Mouse (Mus musculus) adrenal gland, adult 2 months (tissue): ENCODE measurements around the gene Sppl2c. TPM values are rescaled to one million over a fixed set of nuclear protein-coding genes. Genes with fewer than 3 reads are reported as not detected.

ENCODE experiments used
- DNase-seq: peaks from one replicate; pipeline ENCODE4 v3.0.0; 2021
- long read RNA-seq: library from polyadenylated mRNA; stranded (forward); transcript quantifications from one replicate; pipeline ENCODE4 v2.0.0, GENCODE M21; 2021
- polyA plus RNA-seq: library from polyadenylated mRNA; depleted of rRNA; stranded (reverse); fragments of >200 nt; gene quantifications from 2 replicates; pipeline ENCODE4 v1.2.3, GENCODE M21; 2012; rRNA removed
- total RNA-seq, 2 experiments: library from RNA; stranded (reverse); gene quantifications; 2 replicates each; pipeline ENCODE4 v1.2.3; 2021

The Sppl2c gene
- total RNA-seq (not detected), polyA plus RNA-seq (not detected in 2 replicates)
- long read RNA-seq = 0 reads

DNA sequence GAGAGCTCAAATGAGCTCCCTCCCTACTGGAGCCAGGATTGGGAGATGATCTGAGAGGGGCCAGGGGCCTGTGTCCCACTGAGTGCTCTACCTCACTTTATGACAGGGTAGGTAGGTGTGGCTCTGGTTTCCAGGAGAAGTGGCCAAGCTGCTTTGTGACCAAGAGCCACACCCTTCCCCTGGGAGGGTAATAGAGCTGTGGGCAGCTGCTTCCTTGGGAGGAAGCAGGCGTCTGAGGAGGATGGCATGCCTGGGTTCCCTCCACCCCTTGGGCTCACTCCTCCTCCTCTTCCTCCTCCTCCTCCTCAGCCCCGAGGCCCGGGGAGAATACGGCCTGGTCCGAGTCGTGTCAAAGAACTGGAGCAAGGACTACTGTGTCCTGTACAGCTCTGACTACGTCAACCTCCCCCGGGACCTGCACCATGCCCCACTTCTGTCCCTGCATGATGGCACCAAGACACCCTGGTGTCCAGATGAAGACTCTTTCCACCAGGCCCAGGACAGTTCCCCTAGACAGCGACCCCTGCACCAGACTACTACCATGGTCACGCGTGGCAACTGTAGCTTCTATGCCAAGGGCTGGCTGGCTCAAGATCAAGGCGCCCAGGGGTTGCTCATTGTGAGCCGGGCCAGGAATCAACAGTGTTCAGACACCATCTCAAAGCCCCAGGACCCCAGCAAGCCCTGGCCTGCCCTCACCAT is at the start of gene Sppl2c:
Gene Sppl2c (plus strand): TSS at position 193 of the 702 bp plus-strand sequence.
- DNase-seq = no peak

DNA sequence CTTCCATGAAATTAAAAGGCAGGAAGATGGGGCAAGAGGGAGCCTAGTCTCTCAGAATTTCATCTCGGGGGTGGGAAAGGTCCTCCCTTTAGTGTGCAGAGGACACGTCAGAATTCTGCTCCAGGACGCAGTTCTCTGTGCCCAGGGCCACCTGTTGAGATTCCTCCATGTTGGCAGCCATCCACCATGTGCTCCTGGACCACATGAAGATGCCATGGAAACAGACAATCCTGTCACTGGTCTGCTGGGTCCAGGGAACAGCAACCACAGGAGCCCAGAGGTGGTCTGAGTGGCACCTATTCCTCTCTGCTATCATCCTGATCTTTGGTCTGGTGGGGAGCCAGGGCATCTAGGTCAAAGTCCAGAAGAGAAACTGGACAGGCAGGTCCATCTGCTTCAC is 47.2 kb upstream of the Sppl2c start:
- DNase-seq = no peak

DNA sequence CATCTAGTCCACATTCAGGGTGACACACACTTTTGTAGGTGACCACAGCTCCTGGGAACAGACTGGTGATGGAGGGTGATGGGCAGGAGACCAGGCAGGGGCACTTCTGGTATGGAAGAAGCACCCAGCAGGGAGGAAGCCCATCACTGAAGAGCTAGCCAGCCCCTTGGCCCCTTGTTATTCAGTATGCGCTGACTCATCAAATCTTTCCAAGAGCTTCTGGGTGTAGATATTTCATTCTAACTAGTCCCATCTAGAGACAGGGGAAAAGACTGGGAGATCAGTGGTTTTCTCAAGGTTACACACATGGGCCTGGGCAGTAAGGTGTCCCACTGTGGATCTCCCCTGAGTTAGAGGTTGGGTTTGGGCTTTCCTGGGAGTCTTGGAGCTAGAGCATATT is 41.2 kb upstream of the Sppl2c start:
- no peak for DNase-seq

DNA sequence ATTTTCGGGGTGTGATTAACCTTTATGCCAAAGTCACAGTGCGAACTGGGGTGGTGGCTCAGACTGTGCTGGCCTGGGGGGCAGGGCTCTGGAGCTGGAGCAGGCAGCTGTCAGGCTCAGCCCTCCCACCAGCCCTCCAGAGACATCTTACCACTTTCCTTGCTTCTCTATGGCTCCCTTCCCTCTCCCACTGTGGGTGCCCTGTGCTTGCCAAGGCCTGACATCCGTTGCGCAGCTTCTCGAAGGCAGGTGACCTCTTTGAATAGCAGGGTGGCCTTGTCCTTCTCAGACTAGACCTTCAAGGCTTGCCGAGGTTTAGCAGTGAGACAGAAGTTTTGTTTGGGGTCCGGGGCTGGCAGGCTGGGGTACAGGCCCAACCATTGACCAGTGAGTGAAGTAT is 37.3 kb upstream of the Sppl2c start:
- DNase-seq = no peak

DNA sequence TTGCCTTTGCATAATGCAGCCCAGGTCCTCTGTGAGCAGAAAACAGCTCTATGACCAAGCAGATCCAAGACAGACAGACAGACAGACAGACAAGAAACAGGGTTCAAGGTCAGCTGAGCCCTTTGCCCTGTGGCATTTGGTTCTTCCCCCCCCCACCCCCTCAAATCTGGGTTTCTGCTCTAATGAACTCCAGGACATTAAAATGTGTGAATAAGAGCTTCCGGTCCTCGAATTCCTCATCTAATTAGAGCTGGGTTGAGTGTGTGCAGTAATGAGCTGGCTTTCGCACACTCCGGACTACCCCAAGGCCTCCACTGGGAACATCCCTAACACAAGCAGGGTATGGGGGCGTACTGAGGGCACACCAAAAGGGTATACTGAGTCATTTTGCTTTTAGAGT is 35.2 kb upstream of the Sppl2c start:
- DNase-seq = no peak

DNA sequence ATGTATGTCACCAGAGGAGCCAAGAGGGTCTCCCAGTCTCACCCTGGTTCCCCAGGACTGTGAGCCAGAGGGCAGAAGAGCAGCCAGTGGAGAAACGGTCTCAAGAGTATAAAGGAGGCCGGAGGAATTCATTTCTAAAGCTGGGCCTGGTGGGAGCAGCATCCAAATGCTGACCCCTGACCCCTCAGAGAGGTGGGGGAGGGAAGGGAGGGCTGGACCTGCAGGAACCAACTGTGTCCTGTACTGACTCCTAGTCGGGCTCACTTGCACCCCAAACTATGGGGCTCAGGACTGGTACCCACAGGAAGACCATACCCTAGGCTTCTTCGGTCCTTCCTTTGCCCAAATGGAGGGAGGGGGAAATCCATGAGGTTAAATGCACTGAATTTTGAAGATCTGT is 31.8 kb upstream of the Sppl2c start:
- no peak for DNase-seq

DNA sequence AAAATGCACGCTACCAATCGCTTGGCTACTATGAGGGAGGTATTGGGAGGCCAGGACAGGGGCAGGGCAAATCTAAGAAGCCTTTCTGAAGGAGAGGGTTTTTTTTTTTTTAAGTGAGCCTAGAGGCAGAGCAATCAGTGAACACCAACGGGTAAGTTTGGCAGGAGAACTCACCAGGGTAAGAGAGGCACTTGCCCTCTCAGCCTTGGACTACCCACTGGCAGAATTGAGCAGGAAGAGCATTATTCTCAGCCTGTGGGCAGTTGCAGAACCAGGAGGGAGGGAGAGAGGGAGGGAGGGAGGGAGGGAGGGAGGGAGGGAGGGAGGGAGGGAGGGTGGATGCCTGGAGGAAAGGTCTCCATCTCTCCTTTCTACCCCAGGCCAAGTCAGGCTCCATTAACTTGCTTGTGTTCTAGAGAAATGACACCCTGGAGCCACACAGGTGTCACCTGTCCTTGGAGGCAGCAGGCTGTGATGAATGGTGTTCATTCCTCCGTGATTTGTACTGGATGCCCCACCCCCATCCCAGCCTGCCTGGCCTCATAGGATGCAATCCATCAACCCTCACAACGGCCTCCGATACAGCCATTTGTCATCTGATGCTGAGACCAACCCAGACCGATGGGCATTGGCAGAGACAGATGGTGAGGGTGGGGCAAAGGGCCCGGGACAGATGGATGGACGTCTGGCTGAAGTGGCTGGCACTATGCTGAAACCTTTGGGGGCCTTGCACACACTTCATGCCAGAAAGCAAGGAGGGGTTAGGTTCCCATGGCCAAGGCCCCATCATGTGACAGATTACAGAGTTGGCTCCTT is 31.1 kb upstream of the Sppl2c start:
- DNase-seq = no peak

DNA sequence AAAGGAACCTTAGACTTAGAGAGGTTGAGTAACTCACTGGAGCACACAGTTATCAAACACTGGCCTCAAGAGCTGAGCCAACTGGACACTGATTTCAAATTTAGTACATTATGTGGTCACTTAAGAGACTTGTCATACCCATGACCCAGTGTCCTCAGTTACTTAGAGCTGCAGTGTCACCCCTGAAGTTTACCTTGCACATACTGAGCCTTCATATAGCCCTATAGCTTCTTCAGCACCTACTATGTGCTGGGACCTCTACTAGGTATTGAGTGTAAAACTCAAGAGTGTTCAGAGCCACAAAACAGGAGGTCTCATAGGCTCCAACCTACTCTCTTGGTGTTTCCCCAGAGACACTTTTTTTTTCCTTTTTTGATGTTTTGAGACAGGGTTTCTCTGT is 30.2 kb upstream of the Sppl2c start:
- DNase-seq = no peak

DNA sequence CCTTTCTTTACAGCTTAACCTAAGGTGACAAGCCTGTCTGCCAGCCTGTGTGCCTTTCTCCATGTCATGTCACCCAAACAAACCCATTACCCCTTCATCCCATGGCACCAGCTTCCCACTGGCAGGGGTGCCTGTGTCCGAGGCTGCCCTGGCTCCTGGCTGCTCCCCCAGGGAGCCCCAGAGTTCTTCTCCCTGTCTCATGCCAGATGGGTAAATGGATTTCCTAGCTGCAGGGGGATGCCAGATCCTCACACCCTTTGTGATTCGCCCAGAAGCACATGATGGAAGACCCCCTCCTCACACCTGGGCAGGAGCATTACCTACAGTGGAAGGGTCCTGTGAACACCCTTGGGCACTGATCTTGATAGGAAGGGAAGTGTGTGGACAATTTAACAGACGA is 29.7 kb upstream of the Sppl2c start:
- no peak for DNase-seq

DNA sequence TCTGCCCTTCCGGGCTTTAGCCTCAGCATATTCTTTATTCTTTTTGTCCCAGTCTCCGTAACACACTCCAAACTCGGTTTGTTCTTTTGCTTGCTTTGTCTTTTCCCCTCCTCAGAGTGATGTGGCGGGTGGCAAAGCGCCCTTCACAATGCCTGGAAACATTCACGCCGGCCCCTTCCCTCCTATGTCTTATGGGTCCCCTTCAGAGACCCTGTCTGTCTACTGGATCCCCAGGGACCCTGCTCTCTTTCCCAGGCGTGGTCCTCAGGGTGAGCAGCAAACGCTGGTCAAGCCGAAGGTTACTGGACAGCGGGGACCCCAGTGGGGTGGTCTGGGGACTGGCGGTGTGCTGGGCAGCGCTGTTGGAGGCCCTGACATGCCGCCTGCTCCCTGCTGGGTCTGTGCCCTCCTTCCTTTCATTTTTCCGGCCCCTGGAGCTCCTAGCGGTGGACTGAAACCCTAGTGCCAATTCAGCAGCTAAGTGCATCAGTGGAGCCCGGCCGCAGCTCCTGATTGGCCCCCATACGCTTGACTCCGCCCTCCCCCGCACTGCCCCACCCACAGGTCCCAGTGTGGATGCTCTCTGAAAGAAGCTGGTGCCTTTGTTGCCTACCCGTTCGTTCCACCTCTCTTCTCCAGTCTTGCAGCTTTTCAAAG is 28.4 kb upstream of the Sppl2c start:
- DNase-seq = peak; percentile 76

DNA sequence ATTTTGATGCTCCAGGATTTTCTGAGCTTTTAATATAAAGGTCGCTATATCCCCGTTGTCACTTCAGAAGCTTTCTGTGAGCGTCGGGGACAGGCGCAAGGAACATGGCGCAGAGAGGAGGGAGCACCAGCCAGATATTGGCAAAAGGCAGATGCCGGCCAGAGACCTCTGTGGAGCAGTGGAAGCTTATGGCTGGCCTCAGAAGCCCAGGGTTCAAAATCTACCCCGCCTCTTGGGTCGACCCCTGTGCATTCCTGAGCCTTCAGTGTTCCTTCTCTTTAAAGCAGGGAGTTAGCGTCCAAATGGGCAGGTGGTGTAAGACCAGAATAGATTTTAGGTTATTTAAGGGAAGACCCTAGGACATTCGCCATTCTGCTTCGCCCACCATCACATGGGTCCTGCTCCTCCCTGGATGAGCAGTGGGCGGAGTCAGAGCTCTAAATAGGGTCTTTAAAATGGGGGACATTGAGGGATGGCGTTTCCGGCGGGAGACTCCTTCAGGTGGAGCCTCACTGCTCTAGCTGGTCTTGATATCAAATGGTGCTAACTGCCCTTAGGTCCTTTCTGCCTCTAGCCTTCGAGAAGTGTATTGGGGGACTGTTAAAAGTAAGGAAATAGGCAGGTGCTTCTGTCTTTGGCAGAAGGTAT is 27.7 kb upstream of the Sppl2c start:
- no peak for DNase-seq

DNA sequence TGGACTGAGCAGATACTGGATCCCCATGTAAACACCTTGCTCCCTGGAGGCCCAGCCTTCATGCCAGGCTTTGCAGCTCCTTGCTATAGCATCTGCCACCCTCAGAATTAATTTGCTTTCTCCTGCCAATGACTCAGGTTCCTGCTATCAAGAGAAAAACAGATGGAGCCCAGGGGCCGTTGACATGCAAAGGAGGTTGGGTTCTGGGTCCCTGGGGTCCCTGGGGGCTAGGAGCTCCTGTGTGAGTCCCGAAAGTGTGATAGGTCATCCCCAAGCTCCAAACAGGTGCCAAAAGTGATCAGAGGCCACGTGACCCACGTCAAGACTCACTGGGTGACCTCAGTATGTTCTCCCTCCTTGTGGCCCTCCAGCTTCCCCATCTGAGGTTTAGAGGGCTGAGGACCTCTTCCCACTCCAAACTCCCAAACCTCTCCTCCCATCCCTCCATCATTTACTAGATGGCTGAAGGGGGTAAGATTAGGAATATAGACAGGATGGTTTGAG is 26.3 kb upstream of the Sppl2c start:
- no peak for DNase-seq

DNA sequence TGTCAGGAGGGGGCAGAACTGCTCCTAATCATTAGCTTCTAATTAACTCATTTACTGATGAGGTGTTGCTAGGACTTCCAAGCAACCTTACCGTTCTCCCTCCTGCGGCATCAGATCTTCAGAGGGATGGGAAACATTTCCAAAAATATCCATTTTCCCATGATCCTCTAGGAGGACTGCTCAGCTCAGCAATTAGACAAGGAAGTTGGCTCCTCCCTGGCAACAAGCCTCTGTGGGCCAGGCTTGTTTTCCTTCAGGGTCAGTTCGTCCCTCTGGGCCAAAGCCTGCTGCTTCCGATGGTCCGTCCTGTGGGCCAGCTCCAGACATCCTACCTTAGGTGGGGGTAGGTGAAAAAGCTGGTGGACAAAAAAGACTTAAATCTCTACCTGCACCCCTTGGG is 25.0 kb upstream of the Sppl2c start:
- DNase-seq = no peak

DNA sequence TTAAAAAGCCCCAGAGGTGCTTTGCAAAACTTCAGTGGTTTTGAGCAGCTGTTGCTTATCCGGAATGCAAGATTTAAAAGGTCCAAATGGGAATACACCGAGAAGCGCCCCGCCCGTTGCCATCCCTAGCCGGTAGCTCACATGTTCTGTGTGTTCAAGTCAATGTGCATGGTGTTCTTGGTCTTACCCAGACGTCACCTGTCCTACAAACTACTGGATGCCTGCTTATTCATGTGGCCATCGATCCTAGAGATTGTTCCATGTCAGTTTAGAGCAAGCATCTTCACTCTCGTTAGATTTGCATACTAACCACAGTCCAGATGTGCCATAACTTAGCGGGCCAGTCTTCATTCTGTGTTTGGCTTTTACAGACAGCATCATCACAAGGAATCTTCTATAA is 21.9 kb upstream of the Sppl2c start:
- no peak for DNase-seq

DNA sequence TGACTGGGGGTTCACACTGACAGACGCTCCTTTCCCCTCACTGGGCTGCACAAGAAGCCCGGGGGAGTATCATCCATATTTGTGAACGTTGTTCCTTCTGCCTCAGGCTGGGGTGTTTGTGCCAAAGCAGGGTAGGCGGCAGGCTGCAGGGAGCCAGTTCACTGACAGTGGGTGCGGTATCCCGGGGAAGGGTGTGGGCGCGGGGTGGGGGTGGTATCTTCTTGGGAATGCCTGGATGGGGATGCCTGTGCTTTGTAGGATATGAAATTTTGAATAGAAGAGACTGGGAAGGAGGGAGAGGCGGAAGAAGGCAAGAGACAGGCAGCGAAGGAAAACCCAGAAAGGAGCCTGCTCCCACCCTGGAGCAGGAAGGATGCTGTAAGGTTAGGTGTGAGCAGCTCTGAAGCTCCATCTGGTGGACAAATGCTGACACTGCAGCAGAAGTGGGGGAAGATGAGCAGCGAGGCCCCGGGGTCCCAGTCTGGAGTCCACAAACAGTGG is 14.8 kb upstream of the Sppl2c start:
- peak; percentile 42 for DNase-seq

DNA sequence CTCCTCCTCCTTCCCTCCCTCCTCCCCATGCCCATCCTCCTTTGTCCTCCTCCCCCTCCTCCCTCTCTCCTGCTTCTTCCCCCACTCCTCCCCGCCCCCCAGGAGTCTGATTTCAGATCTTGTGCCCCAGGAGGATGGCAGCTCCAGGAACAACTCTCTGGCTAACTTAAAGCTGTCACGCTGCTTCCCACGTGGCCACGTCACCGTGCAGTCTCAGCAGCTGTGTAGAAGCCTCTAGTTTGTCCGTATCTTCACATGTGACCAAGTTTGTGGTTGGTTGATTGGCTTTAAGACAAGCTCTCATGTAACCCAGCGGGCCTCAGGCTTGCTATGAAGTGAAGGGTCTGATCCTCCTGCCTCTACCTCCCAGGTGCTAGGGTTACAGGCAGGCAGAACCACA is 7.2 kb upstream of the Sppl2c start:
- DNase-seq = no peak

DNA sequence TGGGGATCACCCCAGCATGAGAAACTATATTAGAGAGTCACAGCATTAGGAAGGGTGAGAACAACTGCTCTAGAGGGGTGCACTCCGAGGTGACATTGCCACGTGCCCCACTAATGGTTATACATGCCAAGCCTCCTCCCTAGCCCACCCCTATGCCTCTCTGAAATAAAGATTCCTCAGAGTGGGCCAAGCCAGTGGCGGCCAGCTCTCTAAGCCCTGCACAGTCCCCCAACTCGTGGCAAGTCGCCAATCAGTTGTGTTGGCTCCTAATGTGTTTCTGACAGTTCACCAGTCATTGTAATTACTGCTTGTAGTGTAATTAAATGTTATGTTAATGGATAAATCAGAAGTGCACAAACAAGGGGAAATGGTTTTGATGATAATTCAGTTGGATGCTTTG is 6.3 kb upstream of the Sppl2c start:
- no peak for DNase-seq

DNA sequence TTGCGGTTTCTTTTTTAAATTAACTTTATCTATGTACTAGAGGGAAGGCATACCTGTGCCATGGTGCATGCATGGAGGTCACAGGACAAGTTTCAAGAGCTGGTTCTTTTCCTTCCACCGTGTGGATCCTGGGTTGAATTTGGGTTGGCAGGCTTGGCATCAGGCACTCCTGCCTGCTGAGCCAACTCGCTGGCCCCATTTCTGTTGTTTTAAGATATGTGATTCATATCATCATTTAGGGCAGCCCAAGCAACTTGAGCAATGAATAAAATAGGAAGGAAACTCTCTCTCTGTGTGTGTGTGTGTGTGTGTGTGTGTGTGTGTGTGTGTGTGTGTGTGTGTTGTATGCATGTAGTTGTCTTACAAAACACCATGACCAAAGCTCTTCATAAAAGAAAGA is 4.0 kb upstream of the Sppl2c start:
- DNase-seq = no peak

DNA sequence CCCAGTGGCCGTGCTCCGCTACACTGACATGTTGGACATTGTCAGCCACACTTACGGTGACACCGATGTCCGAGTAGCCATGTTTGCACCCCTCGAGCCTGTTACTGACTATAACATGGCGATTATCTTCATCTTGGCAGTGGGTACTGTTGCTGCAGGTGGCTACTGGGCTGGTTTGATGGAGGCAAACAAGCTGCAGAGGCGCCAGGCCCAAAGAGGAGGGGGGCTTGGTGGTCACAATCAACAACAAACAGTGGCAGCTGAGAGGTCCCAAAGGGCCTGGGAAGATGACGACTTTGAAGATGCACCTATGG is 667 bp downstream of the Sppl2c start:
- no peak for DNase-seq

DNA sequence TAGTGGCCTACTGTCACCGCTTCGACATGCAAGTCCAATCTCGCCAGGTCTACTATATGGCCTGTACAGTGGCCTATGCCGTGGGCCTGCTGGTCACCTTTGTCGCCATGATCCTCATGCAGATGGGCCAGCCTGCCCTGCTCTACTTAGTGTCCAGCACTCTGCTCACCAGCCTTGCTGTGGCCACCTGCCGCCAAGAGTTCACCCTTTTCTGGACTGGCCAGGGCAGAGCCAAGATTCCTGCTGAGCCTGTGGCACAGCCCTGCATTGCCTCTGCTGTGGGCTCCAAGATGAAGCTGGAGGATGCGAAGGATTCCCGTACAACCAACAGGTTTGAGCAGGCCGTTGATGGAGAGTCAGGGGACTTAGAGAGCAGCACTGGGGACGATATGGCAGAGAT is 1.6 kb downstream of the Sppl2c start:
- DNase-seq = no peak

DNA sequence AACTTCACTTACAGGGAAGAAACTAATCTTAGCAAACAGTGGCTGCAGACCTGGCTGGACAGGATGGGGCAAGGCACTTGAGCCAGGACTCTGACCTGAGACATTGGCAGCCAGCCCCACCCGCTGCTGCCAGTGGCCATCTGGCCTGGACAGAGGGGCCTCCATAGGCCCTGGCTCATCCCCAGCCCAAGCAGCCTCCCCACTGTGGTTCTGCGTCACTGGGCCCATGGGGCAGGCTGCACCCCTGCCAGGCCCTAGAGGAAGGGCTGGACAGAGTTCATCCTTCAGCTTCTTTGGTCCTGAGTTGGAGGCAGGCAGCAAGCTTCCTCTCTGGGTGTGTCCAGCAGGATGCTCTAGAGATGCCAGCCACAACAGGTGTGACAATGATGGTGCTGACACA is 3.9 kb downstream of the Sppl2c start:
- no peak for DNase-seq

DNA sequence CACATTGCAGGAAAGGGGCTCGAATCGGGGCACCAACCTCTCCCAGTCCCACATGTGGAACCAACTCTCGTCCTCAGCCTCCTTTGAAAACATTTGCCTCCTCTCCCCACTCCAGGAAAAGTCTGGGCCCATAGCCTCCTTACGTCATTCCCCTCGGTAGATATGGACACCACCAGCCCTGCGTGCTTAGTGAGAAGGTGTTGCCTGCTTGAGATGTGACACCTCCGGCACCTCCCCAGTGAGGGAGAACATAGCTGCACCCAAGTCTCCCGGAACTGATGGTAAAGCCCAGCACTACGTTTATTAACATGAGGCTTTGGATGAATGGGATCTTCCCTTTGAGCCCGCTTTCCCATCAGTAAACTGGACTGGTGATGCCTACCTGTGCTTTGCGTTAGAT is 9.3 kb downstream of the Sppl2c start:
- DNase-seq = no peak

DNA sequence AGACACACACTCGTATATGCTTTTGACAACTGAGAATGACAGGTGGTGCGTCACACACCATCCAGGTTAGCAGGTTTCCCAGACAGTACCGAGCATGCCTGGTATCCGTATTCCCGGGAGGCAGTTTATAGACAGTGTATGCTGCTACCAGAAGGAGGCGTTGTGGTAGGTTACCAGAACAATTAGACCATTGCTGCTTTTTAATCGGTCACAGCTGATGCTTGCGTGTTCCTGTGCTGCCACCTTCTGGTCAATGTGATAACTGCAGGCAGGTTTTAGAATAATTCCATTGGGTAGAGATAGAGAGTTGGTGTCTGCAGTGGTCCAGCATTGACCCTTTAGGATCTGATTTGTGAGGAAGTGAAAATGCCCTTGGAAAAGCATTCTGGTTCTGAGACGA is 9.7 kb downstream of the Sppl2c start:
- DNase-seq = peak; percentile 68
